ENCODE assay signal across 8 mouse cellular contexts in genomic region chr6:87399137-87399536, GRCm38 (mm10). TPM values are rescaled to one million over a fixed set of nuclear protein-coding genes. Genes with fewer than 3 reads are reported as not detected.
A peak's percentile ranks its signal among the peaks of the same experiment; 100 is the strongest.
DNase-seq lines count a peak whose midpoint lies in the region; TF ChIP-seq lines count a peak whose summit lies in the region.
"Had no signal": no experiment of that assay in that cellular context is flagged by ENCODE, and none has a peak within 500 bp of the region (broad histone marks: within the 10 kb centered on the region; RNA-seq: fewer than 3 reads in every experiment).

No protein-coding gene starts in this region.

- no peaks in the 10 kb centered on the region; a peak in 2 of 4 replicates for H3K27me3 ChIP-seq in MEL (ENCODE audit: control insufficient read depth in 1 of 2, insufficient read depth in 2 of 2, low read length in 2 of 2)
- no peaks in the 10 kb centered on the region for H3K27me3 ChIP-seq in cerebellum, adult 2 months (ENCODE audit: control insufficient read depth, insufficient read depth, low read length)
- H3K27me3 ChIP-seq: liver, embryonic 15.5 days had no signal

- peak; percentile 80 for DNase-seq in CD4-positive helper T cell, adult 2 months (ENCODE audit: low read depth, low spot score)
- peak; percentile 86 for DNase-seq in MEL (ENCODE audit: low read depth, low spot score)
- peak; percentile 42 to 56 for DNase-seq in cerebellum, adult 2 months
- peak; percentile 26 for DNase-seq in gastrocnemius, adult 8-10 months (ENCODE audit: low spot score in 2 of 2)
- peak; percentile 31 to 76 for DNase-seq in layer of hippocampus, adult 18-20 months (ENCODE audit: low spot score in 2 of 2)
- DNase-seq in lung, postnatal 4 days: peak; percentile 65 to 78
- DNase-seq in spleen, adult 18-20 months: peak; percentile 63 to 86

- H3K9ac ChIP-seq in MEL (ENCODE audit: control insufficient read depth, low read depth, low read length, poor library complexity, severe bottlenecking): peak overlapping the region; percentile 11; the same call in 1 of the 2 replicates
- H3K9ac ChIP-seq: liver, embryonic 15.5 days had no signal

- peak; percentile 78 for TF ChIP-seq RAD21 in MEL (IDR thresholded peaks at IDR 0.05; ENCODE audit: low read depth, low read length)

- TF ChIP-seq CTCF in MEL (IDR thresholded peaks at IDR 0.05 in 2 of 3, conservative IDR thresholded peaks at IDR 0.05 in 1 of 3; ENCODE audit: control insufficient read depth in 1 of 3, insufficient read depth in 1 of 3, low read depth in 2 of 3, low read length in 3 of 3, poor library complexity in 1 of 3, severe bottlenecking in 1 of 3): peak; percentile 95 to 98 (median 97)
- TF ChIP-seq CTCF in cerebellum, adult 2 months (IDR thresholded peaks at IDR 0.05; ENCODE audit: borderline replicate concordance, insufficient read depth, low read depth, low read length): peak; percentile 96

- H3K9me3 ChIP-seq in MEL (replicated peaks; ENCODE audit: insufficient read depth, low read length): no peaks in the 10 kb centered on the region
- H3K9me3 ChIP-seq: liver, embryonic 15.5 days had no signal

- 2% methylated on average over 5 of the region's 5 CpGs for WGBS in cerebellum, adult 2 months

- H3K79me2 ChIP-seq in MEL (ENCODE audit: control insufficient read depth, insufficient read depth, low read length, poor library complexity): no peaks in the 10 kb centered on the region

- no peak overlapping the region for H3K27ac ChIP-seq in MEL (ENCODE audit: control insufficient read depth, low read depth, low read length)
- H3K27ac ChIP-seq in cerebellum, adult 2 months (ENCODE audit: insufficient read depth, low read length): no peak overlapping the region
- H3K27ac ChIP-seq: liver, embryonic 15.5 days had no signal

- no peak for TF ChIP-seq EP300 in MEL (IDR thresholded peaks at IDR 0.05; ENCODE audit: low read depth in 1 of 2, low read length in 2 of 2)

- H3K4me3 ChIP-seq in MEL (ENCODE audit: control insufficient read depth in 1 of 2, insufficient read depth in 1 of 2, low read depth in 2 of 2, low read length in 2 of 2): peak overlapping the region; percentile 14 to 36
- no peak overlapping the region for H3K4me3 ChIP-seq in cerebellum, adult 2 months (replicated peaks; ENCODE audit: insufficient read depth, low read depth, low read length)
- H3K4me3 ChIP-seq: liver, embryonic 15.5 days had no signal

- no peak for TF ChIP-seq POLR2A in MEL (IDR thresholded peaks at IDR 0.05; ENCODE audit: control insufficient read depth in 1 of 2, insufficient read depth in 1 of 2, low read depth in 1 of 2, low read length in 2 of 2, poor library complexity in 1 of 2)
- TF ChIP-seq POLR2A in cerebellum, adult 2 months (IDR thresholded peaks at IDR 0.05; ENCODE audit: borderline replicate concordance, insufficient read depth, low read length): no peak

- peaks cover 0 to 4% of the 10 kb centered on the region in 2 experiments; a peak in 1 of 4 replicates for H3K36me3 ChIP-seq in MEL (ENCODE audit: control insufficient read depth in 1 of 2, insufficient read depth in 2 of 2, low read length in 2 of 2)
- H3K36me3 ChIP-seq: liver, embryonic 15.5 days had no signal

- peaks cover 0 to 16% of the 10 kb centered on the region in 2 experiments; a peak in 2 of 4 replicates for H3K4me1 ChIP-seq in MEL (ENCODE audit: control insufficient read depth in 1 of 2, insufficient read depth in 2 of 2, low read length in 2 of 2)
- no peaks in the 10 kb centered on the region for H3K4me1 ChIP-seq in cerebellum, adult 2 months (ENCODE audit: control insufficient read depth, insufficient read depth, low read length)

TF ChIP-seq in MEL, 35 proteins besides CTCF, POLR2A, EP300 and RAD21:
- TF ChIP-seq SIN3A (IDR thresholded peaks at IDR 0.05; ENCODE audit: low read length) (0 out of 2 replicates have a peak, but pooled peaks have one; percentile 10), CHD1 (IDR thresholded peaks at IDR 0.05; ENCODE audit: low read depth, low read length) (no peak), CHD2 (IDR thresholded peaks at IDR 0.05; ENCODE audit: low read length) (no peak), SMC3 (IDR thresholded peaks at IDR 0.05; ENCODE audit: low read depth, low read length) (peak; percentile 100), MAFK (IDR thresholded peaks at IDR 0.05; ENCODE audit: borderline replicate concordance, low read depth, low read length) (no peak), MEF2A (IDR thresholded peaks at IDR 0.05; ENCODE audit: extremely low read depth, insufficient replicate concordance, low read depth, low read length, poor library complexity, severe bottlenecking) (no peak), ZC3H11A (IDR thresholded peaks at IDR 0.05; ENCODE audit: low read depth, low read length) (peak; percentile 86), KAT2A (conservative IDR thresholded peaks at IDR 0.05; ENCODE audit: low read depth, low read length) (no peak), MAX (IDR thresholded peaks at IDR 0.05; ENCODE audit: low read length) (no peak), MYC (IDR thresholded peaks at IDR 0.05; ENCODE audit: low read depth, low read length) (no peak), TBP (IDR thresholded peaks at IDR 0.05; ENCODE audit: low read depth, low read length) (peak; percentile 52; the same call in 1 of the 2 replicates)

RNA-seq across cellular contexts. Expression of gene Gkn3, which starts 10.4 kb away (rescaled TPM):
- not detected in 2 replicates for total RNA-seq in MEL (2012; rRNA removed)
- polyA plus RNA-seq in MEL (2012; ENCODE audit: insufficient read depth in 1 of 2, insufficient read length in 2 of 2, low read depth in 1 of 2, low replicate concordance in 2 of 2, missing spikeins in 1 of 2): under 1 TPM in 1 of 2 experiments, not detected in 1; 0.36 TPM
- 19.9 and 25.1 TPM in 2 replicates for polyA plus RNA-seq in cerebellum, adult 2 months (2012; rRNA removed)
- 1 to 10 TPM in 3 of 4 experiments, not detected in 1; 1.1 to 1.4 (median 1.2) TPM for total RNA-seq in gastrocnemius, adult 8-10 months (2022)
- 1 to 10 TPM; 1.5 to 3.3 TPM for total RNA-seq in layer of hippocampus, adult 18-20 months (2021)
- polyA plus RNA-seq: liver, embryonic 15.5 days had no signal

RNA-seq across cellular contexts. Expression of gene Gkn2, which starts 26.0 kb away (rescaled TPM):
- total RNA-seq in MEL (2012; rRNA removed): not detected in 2 replicates
- polyA plus RNA-seq in MEL (2012; ENCODE audit: insufficient read depth in 1 of 2, insufficient read length in 2 of 2, low read depth in 1 of 2, low replicate concordance in 2 of 2, missing spikeins in 1 of 2): not detected
- polyA plus RNA-seq in cerebellum, adult 2 months (2012; rRNA removed): not detected in 2 replicates
- total RNA-seq in gastrocnemius, adult 8-10 months (2022): not detected
- total RNA-seq in layer of hippocampus, adult 18-20 months (2021): not detected
- polyA plus RNA-seq: liver, embryonic 15.5 days had no signal

RNA-seq across cellular contexts. Expression of gene Bmp10, which starts 29.7 kb away (rescaled TPM):
- total RNA-seq in MEL (2012; rRNA removed): not detected in 2 replicates
- not detected for polyA plus RNA-seq in MEL (2012; ENCODE audit: insufficient read depth in 1 of 2, insufficient read length in 2 of 2, low read depth in 1 of 2, low replicate concordance in 2 of 2, missing spikeins in 1 of 2)
- polyA plus RNA-seq in cerebellum, adult 2 months (2012; rRNA removed): not detected in 2 replicates
- not detected for total RNA-seq in gastrocnemius, adult 8-10 months (2022)
- not detected for total RNA-seq in layer of hippocampus, adult 18-20 months (2021)

RNA-seq across cellular contexts. Expression of gene Gkn1, which starts 48.4 kb away (rescaled TPM):
- not detected in 2 replicates for total RNA-seq in MEL (2012; rRNA removed)
- polyA plus RNA-seq in MEL (2012; ENCODE audit: insufficient read depth in 1 of 2, insufficient read length in 2 of 2, low read depth in 1 of 2, low replicate concordance in 2 of 2, missing spikeins in 1 of 2): not detected
- polyA plus RNA-seq in cerebellum, adult 2 months (2012; rRNA removed): 0.08 and 0.13 TPM in 2 replicates
- total RNA-seq in gastrocnemius, adult 8-10 months (2022): not detected
- not detected for total RNA-seq in layer of hippocampus, adult 18-20 months (2021)
- polyA plus RNA-seq: liver, embryonic 15.5 days had no signal

Comparison
In these comparisons a context has a peak if more than half of its experiments do, and no peak if none do; other contexts are left out.
1. DNase-seq: peak in every context shown above with its lines; median percentile 86 in MEL; 80 in CD4-positive helper T cell, adult 2 months; 74 in spleen, adult 18-20 months; 72 in lung, postnatal 4 days; 54 in layer of hippocampus, adult 18-20 months; 49 in cerebellum, adult 2 months; 26 in gastrocnemius, adult 8-10 months.